Mouse (Mus musculus) liver (tissue): ENCODE data around the gene Krtap21-1.

Experiments
- DNase-seq: peaks from one replicate; pipeline ENCODE4 v3.0.0-alpha.2; 2020; ENCODE audit warnings: mixed read lengths

The Krtap21-1 gene

DNA sequence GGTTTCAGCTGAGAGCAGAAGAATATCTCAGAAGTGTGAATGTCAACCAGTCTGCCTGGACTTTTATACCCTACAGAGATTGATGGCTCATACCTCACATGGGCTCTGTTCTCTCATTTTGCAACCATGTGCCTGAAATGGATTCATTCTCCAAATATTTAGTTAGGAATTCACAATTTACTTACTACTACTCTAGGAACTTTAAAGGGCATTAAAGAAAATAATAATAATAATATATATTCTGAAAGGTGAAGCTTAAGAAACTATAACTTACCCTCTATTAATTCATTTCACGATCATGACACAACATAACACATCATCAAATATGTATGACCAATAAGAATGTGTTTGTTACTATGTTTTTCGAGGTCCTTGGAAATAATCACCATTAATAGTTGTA lies at the start of gene Krtap21-1:
Gene Krtap21-1, minus strand, starts transcription at position 101 of the 400 bp plus-strand sequence.
- DNase-seq, result no peak

- DNase-seq, result no peak
Measured at GRCm38 (mm10) chr16:89429586-89429985, 25.9 kb upstream of the Krtap21-1 start.

DNA sequence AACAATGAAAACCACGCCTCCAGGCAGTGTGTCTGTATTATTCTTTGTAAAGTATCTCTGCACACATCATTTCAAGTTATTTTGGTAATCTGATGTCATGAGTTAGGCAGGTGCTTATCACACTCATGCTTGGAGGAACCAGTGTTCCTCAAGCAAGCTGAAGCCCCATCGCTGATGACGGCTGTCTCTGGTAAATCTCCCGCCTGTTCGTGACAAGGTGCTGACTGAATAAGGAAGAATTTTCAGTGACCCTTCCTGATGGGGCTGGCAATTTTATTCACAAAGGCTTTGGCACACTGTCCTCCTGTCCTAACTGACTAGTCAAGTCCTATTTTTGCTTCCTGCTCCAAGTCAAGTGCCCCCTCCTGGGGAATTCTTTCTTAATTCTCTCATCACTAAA lies 21.6 kb upstream of the Krtap21-1 start:
- no peak for DNase-seq

DNA sequence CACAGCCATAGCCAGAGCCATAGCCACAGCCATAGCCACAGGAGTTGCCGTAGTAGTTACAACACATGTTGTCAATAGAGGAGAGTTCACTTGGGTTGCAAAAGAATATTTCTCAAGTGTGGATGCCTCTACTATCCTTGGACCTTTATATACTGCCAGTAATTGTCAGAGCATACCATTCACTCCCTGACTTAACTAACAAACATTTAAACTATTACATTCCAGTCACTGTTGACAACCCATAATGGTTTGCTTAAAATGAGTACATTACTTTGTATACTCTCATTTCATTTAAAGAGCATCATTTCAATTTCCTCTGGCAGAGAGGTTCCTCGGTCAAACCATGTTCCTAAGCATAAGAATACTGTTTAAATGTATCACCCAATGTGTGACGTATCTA lies 16.3 kb upstream of the Krtap21-1 start, which contains the start of gene Krtap6-2:
Gene Krtap6-2, minus strand, starts transcription at position 101 of the 400 bp plus-strand sequence.
- no peak for DNase-seq

DNA sequence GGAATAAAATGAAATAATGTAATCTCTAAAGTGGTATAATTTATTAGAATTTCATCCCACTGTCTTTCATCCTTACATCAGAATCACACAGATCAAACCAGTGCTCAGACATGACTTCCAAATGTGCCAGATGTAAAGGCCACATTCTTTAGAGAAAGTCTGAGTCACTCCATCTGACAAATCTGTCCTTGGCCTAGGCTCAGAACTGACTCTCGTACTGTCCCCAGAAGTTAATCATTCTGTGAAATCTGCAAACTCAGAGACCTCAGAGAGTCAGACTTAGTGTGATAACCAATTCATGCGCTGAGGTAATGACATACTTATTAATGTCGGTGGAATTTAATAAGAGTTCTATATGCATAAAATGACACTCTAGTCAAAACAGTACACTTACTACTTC lies 12.6 kb upstream of the Krtap21-1 start:
- DNase-seq, result no peak

DNA sequence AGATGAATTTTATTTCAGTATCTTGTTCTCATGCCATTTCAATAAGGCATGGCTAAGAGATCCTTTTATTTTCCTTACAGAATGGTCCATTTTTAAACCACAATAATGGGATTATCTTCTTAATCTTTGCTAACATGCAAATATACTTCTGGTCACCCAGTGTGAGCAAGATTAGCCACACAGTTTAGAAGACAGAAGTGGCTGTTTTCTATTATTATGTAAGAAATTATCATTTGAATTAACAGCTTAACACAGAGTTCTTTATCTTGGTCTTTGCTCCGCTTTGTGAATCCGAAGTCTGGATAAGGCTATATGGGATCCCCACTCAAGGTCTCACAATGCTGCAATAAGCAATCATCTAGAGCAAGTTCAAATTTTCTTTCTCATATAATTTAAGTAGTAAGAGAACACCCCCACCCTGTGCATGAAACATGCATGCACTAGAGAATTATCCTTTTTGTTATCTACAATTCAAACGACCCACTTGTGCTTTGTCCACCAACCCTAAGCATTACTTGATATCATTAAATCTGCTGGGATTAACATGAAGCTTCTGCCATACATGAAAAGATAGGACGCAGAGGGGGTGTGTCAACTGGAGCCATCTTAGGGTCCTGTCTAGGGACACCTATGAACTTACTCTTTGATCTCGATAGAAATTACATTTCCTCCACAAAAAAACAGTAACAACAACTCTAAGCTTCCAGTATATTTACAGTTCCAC lies 6.8 kb upstream of the Krtap21-1 start:
- DNase-seq, result no peak

DNA sequence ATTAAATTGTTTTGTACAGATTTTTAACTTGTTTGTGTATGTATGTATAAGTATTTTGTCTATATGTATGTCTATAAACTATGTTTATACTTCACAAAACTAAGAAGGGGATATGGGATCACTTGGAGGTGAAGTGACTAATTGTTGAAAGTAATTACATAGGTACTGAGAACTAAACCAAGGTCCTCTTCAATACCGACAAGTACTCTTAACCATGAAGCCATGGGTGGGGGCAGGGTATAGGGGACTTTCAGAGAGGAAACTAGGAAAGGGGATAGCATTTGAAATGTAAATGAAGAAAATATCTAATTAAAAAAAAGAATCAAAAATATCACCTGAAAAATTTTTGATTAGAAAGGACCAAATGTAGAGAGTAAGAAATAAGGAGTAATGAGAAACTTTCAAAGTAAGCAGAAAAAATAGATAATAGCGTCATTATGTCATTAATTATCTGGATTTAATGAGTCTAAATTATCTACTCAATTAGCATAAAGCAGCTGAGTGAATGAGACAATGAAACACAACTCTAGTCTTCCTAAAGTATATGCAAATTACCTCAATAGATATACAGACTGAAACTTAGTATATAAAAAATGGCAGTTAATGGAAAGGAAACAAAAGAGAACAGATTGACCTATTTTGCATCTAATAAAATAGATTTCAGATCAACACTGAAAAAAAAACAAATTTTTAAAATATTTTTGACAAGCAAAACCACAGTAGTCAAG lies 30.8 kb downstream of the Krtap21-1 start:
- DNase-seq, result no peak
